Mouse (Mus musculus): ENCODE results near the gene Scamp3. TPM values are rescaled to one million over a fixed set of nuclear protein-coding genes. Genes with fewer than 3 reads are reported as not detected.
A peak's percentile ranks its signal among the peaks of the same experiment; 100 is the strongest.

Scamp3 gene
- polyA plus RNA-seq, 1 experiment from 2014 or later = 116 TPM

GRCm38 (mm10) chr3:89231345-89231744 is 54.1 kb downstream of the Scamp3 start:
- 80% methylated on average over 7 of the region's 7 CpGs for WGBS
- no peak for ATAC-seq
- peaks cover 39% of the 10 kb centered on the region for H3K36me3 ChIP-seq
- no peaks in the 10 kb centered on the region for H3K27me3 ChIP-seq
- peaks cover 31% of the 10 kb centered on the region for H3K4me1 ChIP-seq (replicated peaks)
- no peak overlapping the region for H3K4me3 ChIP-seq (replicated peaks)
- no peak overlapping the region for H3K27ac ChIP-seq
- no peak overlapping the region for H3K9ac ChIP-seq (replicated peaks)
- H3K9me3 ChIP-seq = no peaks in the 10 kb centered on the region
- H3K4me2 ChIP-seq (replicated peaks) = no peak overlapping the region

GRCm38 (mm10) chr3:89231772-89232275 is 54.6 kb downstream of the Scamp3 start:
- H3K27ac ChIP-seq = no peak overlapping the region
- ATAC-seq = no peak
- 85% methylated on average over 16 of the region's 16 CpGs for WGBS
- no peak overlapping the region for H3K4me3 ChIP-seq (replicated peaks)
- H3K27me3 ChIP-seq = no peaks in the 10 kb centered on the region
- peaks cover 26% of the 10 kb centered on the region for H3K4me1 ChIP-seq (replicated peaks)
- peaks cover 44% of the 10 kb centered on the region for H3K36me3 ChIP-seq
- H3K9me3 ChIP-seq = no peaks in the 10 kb centered on the region
- no peak overlapping the region for H3K4me2 ChIP-seq (replicated peaks)
- H3K9ac ChIP-seq (replicated peaks) = no peak overlapping the region

MicroRNA genes within 50 kb of the gene (microRNA counts, 519-probe panel; counts per million panel counts)
- 3,974 counts per million, percentile 74 among the panel's probes with 10 or more counts for microRNA mmu-miR-92b

Small RNA genes lying within 50 kb of the gene (microRNA-seq; reads per million reads assigned to microRNA genes)
- 8,865 reads per million, percentile 95 among the genes with 10 or more reads in this experiment for gene Mir92b

Other genes starting within 250 kb of the Scamp3 start
- gene Ash1l, start 226.9 kb upstream of the Scamp3 start, polyA plus RNA-seq (2015; fragmentation: Nextera tagmentation; extraction: Ambion mirVana) = 22.2 and 23.0 TPM in 2 replicates
- gene Dap3, start 226.3 kb upstream of the Scamp3 start, polyA plus RNA-seq (2015; fragmentation: Nextera tagmentation; extraction: Ambion mirVana) = 128 and 131 TPM in 2 replicates
- 59.8 and 69.5 TPM in 2 replicates for gene Rusc1, start 84.2 kb upstream of the Scamp3 start, polyA plus RNA-seq (2015; fragmentation: Nextera tagmentation; extraction: Ambion mirVana)
- not detected in 2 replicates for gene Gm43738, start 76.4 kb upstream of the Scamp3 start, polyA plus RNA-seq (2015; fragmentation: Nextera tagmentation; extraction: Ambion mirVana)
- 351 and 358 TPM in 2 replicates for gene Fdps, start 75.5 kb upstream of the Scamp3 start, polyA plus RNA-seq (2015; fragmentation: Nextera tagmentation; extraction: Ambion mirVana)
- gene Pklr, start 41.3 kb upstream of the Scamp3 start, polyA plus RNA-seq (2015; fragmentation: Nextera tagmentation; extraction: Ambion mirVana) = 0.24 TPM in 1 of 2 replicates, not detected in the other
- 28.9 and 32.3 TPM in 2 replicates for gene Hcn3, start 17.3 kb upstream of the Scamp3 start, polyA plus RNA-seq (2015; fragmentation: Nextera tagmentation; extraction: Ambion mirVana)
- 24.9 and 32.9 TPM in 2 replicates for gene Clk2, start 12.7 kb upstream of the Scamp3 start, polyA plus RNA-seq (2015; fragmentation: Nextera tagmentation; extraction: Ambion mirVana)
- gene Fam189b, start 5.7 kb downstream of the Scamp3 start, polyA plus RNA-seq (2015; fragmentation: Nextera tagmentation; extraction: Ambion mirVana) = 27.5 and 31.3 TPM in 2 replicates
- 43.5 and 46.7 TPM in 2 replicates for gene Gba, start 25.5 kb downstream of the Scamp3 start, polyA plus RNA-seq (2015; fragmentation: Nextera tagmentation; extraction: Ambion mirVana)
- gene Thbs3, start 37.7 kb downstream of the Scamp3 start, polyA plus RNA-seq (2015; fragmentation: Nextera tagmentation; extraction: Ambion mirVana) = 82.9 and 86.2 TPM in 2 replicates
- gene Mtx1, start 49.6 kb downstream of the Scamp3 start, polyA plus RNA-seq (2015; fragmentation: Nextera tagmentation; extraction: Ambion mirVana) = 158 and 165 TPM in 2 replicates
- 3.2 and 3.4 TPM in 2 replicates for gene Muc1, start 51.6 kb downstream of the Scamp3 start, polyA plus RNA-seq (2015; fragmentation: Nextera tagmentation; extraction: Ambion mirVana)
- gene Krtcap2, start 68.5 kb downstream of the Scamp3 start, polyA plus RNA-seq (2015; fragmentation: Nextera tagmentation; extraction: Ambion mirVana) = 205 and 209 TPM in 2 replicates
- 58.6 and 59.4 TPM in 2 replicates for gene Trim46, start 68.8 kb downstream of the Scamp3 start, polyA plus RNA-seq (2015; fragmentation: Nextera tagmentation; extraction: Ambion mirVana)
- 74.6 and 75.9 TPM in 2 replicates for gene Dpm3, start 81.9 kb downstream of the Scamp3 start, polyA plus RNA-seq (2015; fragmentation: Nextera tagmentation; extraction: Ambion mirVana)
- gene Slc50a1, start 93.1 kb downstream of the Scamp3 start, polyA plus RNA-seq (2015; fragmentation: Nextera tagmentation; extraction: Ambion mirVana) = 31.8 and 37.5 TPM in 2 replicates
- 9.7 and 10.7 TPM in 2 replicates for gene Efna1, start 103.7 kb downstream of the Scamp3 start, polyA plus RNA-seq (2015; fragmentation: Nextera tagmentation; extraction: Ambion mirVana)
- gene Efna3, start 145.5 kb downstream of the Scamp3 start, polyA plus RNA-seq (2015; fragmentation: Nextera tagmentation; extraction: Ambion mirVana) = 21.8 and 22.5 TPM in 2 replicates
- 8.8 and 11.4 TPM in 2 replicates for gene Efna4, start 160.6 kb downstream of the Scamp3 start, polyA plus RNA-seq (2015; fragmentation: Nextera tagmentation; extraction: Ambion mirVana)
- gene Adam15, start 172.5 kb downstream of the Scamp3 start, polyA plus RNA-seq (2015; fragmentation: Nextera tagmentation; extraction: Ambion mirVana) = 28.2 and 34.2 TPM in 2 replicates
- 0.19 and 0.24 TPM in 2 replicates for gene Dcst2, start 184.5 kb downstream of the Scamp3 start, polyA plus RNA-seq (2015; fragmentation: Nextera tagmentation; extraction: Ambion mirVana)
- gene Dcst1, start 187.8 kb downstream of the Scamp3 start, polyA plus RNA-seq (2015; fragmentation: Nextera tagmentation; extraction: Ambion mirVana) = 0.88 and 0.93 TPM in 2 replicates
- gene Zbtb7b, start 217.3 kb downstream of the Scamp3 start, polyA plus RNA-seq (2015; fragmentation: Nextera tagmentation; extraction: Ambion mirVana) = 0.45 and 0.54 TPM in 2 replicates
- 1.5 TPM in 1 of 2 replicates, not detected in the other for gene Lenep, start 225.3 kb downstream of the Scamp3 start, polyA plus RNA-seq (2015; fragmentation: Nextera tagmentation; extraction: Ambion mirVana)
- gene Flad1, start 234.4 kb downstream of the Scamp3 start, polyA plus RNA-seq (2015; fragmentation: Nextera tagmentation; extraction: Ambion mirVana) = 37.2 and 37.8 TPM in 2 replicates
- 176 and 177 TPM in 2 replicates for gene Cks1b, start 240.9 kb downstream of the Scamp3 start, polyA plus RNA-seq (2015; fragmentation: Nextera tagmentation; extraction: Ambion mirVana)
- 17.3 and 17.8 TPM in 2 replicates for gene Shc1, start 241.0 kb downstream of the Scamp3 start, polyA plus RNA-seq (2015; fragmentation: Nextera tagmentation; extraction: Ambion mirVana)

Measured in midbrain, embryonic 13.5 days (tissue).